Mouse (Mus musculus): ENCODE measurements around the gene Cttnbp2. TPM values are rescaled to one million over a fixed set of nuclear protein-coding genes. Genes with fewer than 3 reads are reported as not detected.

Gene Cttnbp2
- polyA plus RNA-seq, 1 experiment from 2014 or later: 7.3 TPM

- Histone ChIP-seq H3K9me3 (ENCODE audit: low read length) (no peaks in the 10 kb centered on the region), H3K4me1 (ENCODE audit: insufficient read depth, low read depth, low read length) (no peaks in the 10 kb centered on the region), H3K4me3 (ENCODE audit: low read depth, low read length) (no peak overlapping the region), H3K36me3 (ENCODE audit: insufficient read depth, low read length) (no peaks in the 10 kb centered on the region), H3K27me3 (replicated peaks; ENCODE audit: insufficient read depth, low read length) (no peaks in the 10 kb centered on the region), H3K27ac (ENCODE audit: low read length) (no peak overlapping the region), H3K4me2 (replicated peaks; ENCODE audit: low read depth, low read length) (no peak overlapping the region), H3K9ac (replicated peaks; ENCODE audit: low read depth) (no peak overlapping the region)
- TF ChIP-seq EP300 (IDR thresholded peaks at IDR 0.05) (no peak), CTCF (IDR thresholded peaks at IDR 0.05) (no peak)
- 53% methylated on average over 4 of the region's 4 CpGs for WGBS
- ATAC-seq (peak; percentile 26; the same call in 1 of the 2 replicates), DNase-seq (ENCODE audit: low spot score) (peak; percentile 44)
Measured at GRCm38 (mm10) chr6:18440918-18441532, 73.6 kb downstream of the Cttnbp2 start.

GRCm38 (mm10) chr6:18436127-18436812 is 78.4 kb downstream of the Cttnbp2 start:
- Histone ChIP-seq H3K27me3 (replicated peaks; ENCODE audit: insufficient read depth, low read length) (no peaks in the 10 kb centered on the region), H3K36me3 (ENCODE audit: insufficient read depth, low read length) (no peaks in the 10 kb centered on the region), H3K9ac (replicated peaks; ENCODE audit: low read depth) (no peak overlapping the region), H3K27ac (ENCODE audit: low read length) (no peak overlapping the region), H3K4me3 (ENCODE audit: low read depth, low read length) (no peak overlapping the region), H3K9me3 (ENCODE audit: low read length) (no peaks in the 10 kb centered on the region), H3K4me2 (replicated peaks; ENCODE audit: low read depth, low read length) (no peak overlapping the region), H3K4me1 (ENCODE audit: insufficient read depth, low read depth, low read length) (no peaks in the 10 kb centered on the region)
- DNase-seq (ENCODE audit: low spot score) (no peak), ATAC-seq (no peak)
- no peak for TF ChIP-seq CTCF (IDR thresholded peaks at IDR 0.05)
- TF ChIP-seq EP300 (IDR thresholded peaks at IDR 0.05): no peak
- 65% methylated on average over 4 of the region's 4 CpGs for WGBS

- Histone ChIP-seq H3K9ac (replicated peaks; ENCODE audit: low read depth) (no peak overlapping the region), H3K9me3 (ENCODE audit: low read length) (no peaks in the 10 kb centered on the region), H3K27ac (ENCODE audit: low read length) (no peak overlapping the region), H3K27me3 (replicated peaks; ENCODE audit: insufficient read depth, low read length) (no peaks in the 10 kb centered on the region), H3K36me3 (ENCODE audit: insufficient read depth, low read length) (no peaks in the 10 kb centered on the region), H3K4me2 (replicated peaks; ENCODE audit: low read depth, low read length) (no peak overlapping the region), H3K4me3 (ENCODE audit: low read depth, low read length) (no peak overlapping the region), H3K4me1 (ENCODE audit: insufficient read depth, low read depth, low read length) (no peaks in the 10 kb centered on the region)
- 89% methylated on average over 16 of the region's 16 CpGs for WGBS
- TF ChIP-seq CTCF (IDR thresholded peaks at IDR 0.05) (no peak), EP300 (IDR thresholded peaks at IDR 0.05) (no peak)
- ATAC-seq (no peak), DNase-seq (ENCODE audit: low spot score) (no peak)
Measured at GRCm38 (mm10) chr6:18434828-18435531, 79.7 kb downstream of the Cttnbp2 start.

GRCm38 (mm10) chr6:18434355-18434754 is 80.3 kb downstream of the Cttnbp2 start:
- Histone ChIP-seq H3K4me3 (ENCODE audit: low read depth, low read length) (no peak overlapping the region), H3K27me3 (replicated peaks; ENCODE audit: insufficient read depth, low read length) (no peaks in the 10 kb centered on the region), H3K9me3 (ENCODE audit: low read length) (no peaks in the 10 kb centered on the region), H3K27ac (ENCODE audit: low read length) (no peak overlapping the region), H3K4me1 (ENCODE audit: insufficient read depth, low read depth, low read length) (no peaks in the 10 kb centered on the region), H3K9ac (replicated peaks; ENCODE audit: low read depth) (no peak overlapping the region), H3K4me2 (replicated peaks; ENCODE audit: low read depth, low read length) (no peak overlapping the region), H3K36me3 (ENCODE audit: insufficient read depth, low read length) (no peaks in the 10 kb centered on the region)
- 86% methylated on average over 8 of the region's 8 CpGs for WGBS
- no peak for TF ChIP-seq CTCF (IDR thresholded peaks at IDR 0.05)
- no peak for TF ChIP-seq EP300 (IDR thresholded peaks at IDR 0.05)
- ATAC-seq (no peak), DNase-seq (ENCODE audit: low spot score) (no peak)

- DNase-seq (ENCODE audit: low spot score) (no peak), ATAC-seq (no peak)
- Histone ChIP-seq H3K36me3 (ENCODE audit: insufficient read depth, low read length) (no peaks in the 10 kb centered on the region), H3K4me1 (ENCODE audit: insufficient read depth, low read depth, low read length) (no peaks in the 10 kb centered on the region), H3K27me3 (replicated peaks; ENCODE audit: insufficient read depth, low read length) (no peaks in the 10 kb centered on the region), H3K27ac (ENCODE audit: low read length) (no peak overlapping the region), H3K9ac (replicated peaks; ENCODE audit: low read depth) (no peak overlapping the region), H3K9me3 (ENCODE audit: low read length) (no peaks in the 10 kb centered on the region), H3K4me2 (replicated peaks; ENCODE audit: low read depth, low read length) (no peak overlapping the region), H3K4me3 (ENCODE audit: low read depth, low read length) (no peak overlapping the region)
- 70% methylated on average over 3 of the region's 3 CpGs for WGBS
- TF ChIP-seq CTCF (IDR thresholded peaks at IDR 0.05): no peak
- TF ChIP-seq EP300 (IDR thresholded peaks at IDR 0.05): no peak
Measured at GRCm38 (mm10) chr6:18432362-18432761, 82.3 kb downstream of the Cttnbp2 start.

GRCm38 (mm10) chr6:18431891-18432290 is 82.8 kb downstream of the Cttnbp2 start:
- DNase-seq (ENCODE audit: low spot score): no peak
- Histone ChIP-seq H3K4me3 (ENCODE audit: low read depth, low read length) (no peak overlapping the region), H3K27ac (ENCODE audit: low read length) (no peak overlapping the region), H3K9ac (replicated peaks; ENCODE audit: low read depth) (no peak overlapping the region), H3K9me3 (ENCODE audit: low read length) (no peaks in the 10 kb centered on the region), H3K36me3 (ENCODE audit: insufficient read depth, low read length) (no peaks in the 10 kb centered on the region), H3K27me3 (replicated peaks; ENCODE audit: insufficient read depth, low read length) (no peaks in the 10 kb centered on the region), H3K4me1 (ENCODE audit: insufficient read depth, low read depth, low read length) (no peaks in the 10 kb centered on the region), H3K4me2 (replicated peaks; ENCODE audit: low read depth, low read length) (no peak overlapping the region)
- TF ChIP-seq CTCF (IDR thresholded peaks at IDR 0.05) (no peak), EP300 (IDR thresholded peaks at IDR 0.05) (no peak)
- WGBS: 90% methylated on average over 2 of the region's 2 CpGs
- no peak for ATAC-seq
